Mouse (Mus musculus): ENCODE measurements around the gene B4galnt1. TPM values are rescaled to one million over a fixed set of nuclear protein-coding genes. Genes with fewer than 3 reads are reported as not detected.
"Not testable (repeated sequence)": the region's sequence is repeated elsewhere in the genome, so short reads cannot be mapped to it uniquely, and the experiment has no call there.

Gene B4galnt1
- polyA plus RNA-seq, 1 experiment from 2014 or later, result 93.4 TPM

DNA sequence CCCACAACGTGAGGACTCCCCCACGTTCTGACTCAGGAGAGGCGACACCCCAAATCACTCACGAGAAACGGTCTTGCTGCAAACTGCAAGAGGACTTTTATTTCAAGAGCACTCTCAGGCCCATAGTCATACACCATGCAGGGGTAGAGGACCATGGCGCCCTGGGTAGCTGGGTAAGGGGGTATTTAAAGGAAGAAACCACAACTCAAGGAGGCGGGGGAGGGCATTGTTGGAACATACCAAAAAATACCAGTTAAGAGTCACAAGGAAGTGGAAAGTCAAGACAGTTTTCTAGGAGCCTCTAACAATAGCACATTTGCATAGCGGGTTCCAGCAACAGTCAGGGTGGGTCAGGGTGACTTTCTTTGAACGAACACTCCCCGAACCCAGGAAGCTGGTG lies 12.5 kb upstream of the B4galnt1 start:
- not testable (repeated sequence) for H3K36me3 ChIP-seq (ENCODE audit: control insufficient read depth, insufficient read depth, low read length); H3K27ac ChIP-seq (ENCODE audit: low read depth, low read length); H3K4me3 ChIP-seq (ENCODE audit: low read depth, low read length); H3K27me3 ChIP-seq (ENCODE audit: control insufficient read depth, insufficient read depth, low read length); ATAC-seq (ENCODE audit: low read depth); H3K9ac ChIP-seq (replicated peaks; ENCODE audit: low read depth, low read length); H3K9me3 ChIP-seq (ENCODE audit: control insufficient read depth, low read length); H3K4me1 ChIP-seq (ENCODE audit: control insufficient read depth, insufficient read depth, low read length); H3K4me2 ChIP-seq (ENCODE audit: low read depth, low read length)
- 90% methylated on average over 10 of the region's 10 CpGs for WGBS

DNA sequence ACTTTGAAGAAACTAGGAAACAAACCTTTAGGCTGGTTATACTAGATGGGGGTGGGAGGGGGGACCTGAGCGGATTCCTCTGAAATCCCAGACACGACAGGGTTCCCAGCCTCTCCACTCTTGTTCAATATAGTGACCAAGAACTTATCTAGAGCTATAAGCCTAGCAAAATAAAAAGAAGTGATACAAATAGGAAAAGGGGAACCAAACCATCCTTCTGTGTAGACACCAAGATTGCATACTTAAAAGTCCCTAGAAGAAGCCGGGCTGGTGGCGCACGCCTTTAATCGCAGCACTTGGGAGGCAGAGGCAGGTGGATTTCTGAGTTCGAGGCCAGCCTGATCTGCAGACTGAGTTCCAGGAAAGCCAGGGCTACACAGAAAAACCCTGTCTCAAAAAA lies 11.7 kb upstream of the B4galnt1 start:
- 94% methylated on average over 7 of the region's 7 CpGs for WGBS
- no peaks in the 10 kb centered on the region for H3K4me1 ChIP-seq (ENCODE audit: control insufficient read depth, insufficient read depth, low read length)
- H3K9me3 ChIP-seq (ENCODE audit: control insufficient read depth, low read length), result no peaks in the 10 kb centered on the region
- no peak overlapping the region for H3K27ac ChIP-seq (ENCODE audit: low read depth, low read length)
- no peak overlapping the region for H3K9ac ChIP-seq (replicated peaks; ENCODE audit: low read depth, low read length)
- H3K4me2 ChIP-seq (ENCODE audit: low read depth, low read length), result no peak overlapping the region
- H3K4me3 ChIP-seq (ENCODE audit: low read depth, low read length), result no peak overlapping the region
- ATAC-seq (ENCODE audit: low read depth), result no peak
- no peaks in the 10 kb centered on the region for H3K36me3 ChIP-seq (ENCODE audit: control insufficient read depth, insufficient read depth, low read length)
- H3K27me3 ChIP-seq (ENCODE audit: control insufficient read depth, insufficient read depth, low read length), result no peaks in the 10 kb centered on the region

DNA sequence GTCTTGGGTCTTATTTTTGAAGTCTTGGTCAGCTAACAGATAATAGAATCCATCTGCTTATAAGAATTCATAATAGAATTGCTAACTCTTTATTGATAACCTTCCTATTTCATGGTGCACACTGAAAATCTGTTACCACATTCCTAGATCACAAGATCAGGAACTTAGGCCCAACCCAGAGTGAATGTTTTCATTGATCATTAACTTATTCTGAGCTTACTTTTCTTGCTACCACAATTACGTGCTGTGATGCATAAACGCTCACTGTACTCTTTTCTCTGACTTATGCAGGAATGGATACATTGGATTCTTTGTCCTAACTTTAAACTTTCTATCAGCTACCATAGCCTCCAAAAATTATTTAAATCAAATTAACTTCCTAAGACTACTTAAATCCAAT lies 10.8 kb upstream of the B4galnt1 start:
- Histone ChIP-seq H3K9ac (replicated peaks; ENCODE audit: low read depth, low read length) (no peak overlapping the region), H3K36me3 (ENCODE audit: control insufficient read depth, insufficient read depth, low read length) (no peaks in the 10 kb centered on the region), H3K4me2 (ENCODE audit: low read depth, low read length) (no peak overlapping the region), H3K27ac (ENCODE audit: low read depth, low read length) (no peak overlapping the region), H3K4me3 (ENCODE audit: low read depth, low read length) (no peak overlapping the region), H3K27me3 (ENCODE audit: control insufficient read depth, insufficient read depth, low read length) (no peaks in the 10 kb centered on the region), H3K4me1 (ENCODE audit: control insufficient read depth, insufficient read depth, low read length) (no peaks in the 10 kb centered on the region), H3K9me3 (ENCODE audit: control insufficient read depth, low read length) (no peaks in the 10 kb centered on the region)
- ATAC-seq (ENCODE audit: low read depth), result no peak
- 95% methylated on average over 2 of the region's 2 CpGs for WGBS

DNA sequence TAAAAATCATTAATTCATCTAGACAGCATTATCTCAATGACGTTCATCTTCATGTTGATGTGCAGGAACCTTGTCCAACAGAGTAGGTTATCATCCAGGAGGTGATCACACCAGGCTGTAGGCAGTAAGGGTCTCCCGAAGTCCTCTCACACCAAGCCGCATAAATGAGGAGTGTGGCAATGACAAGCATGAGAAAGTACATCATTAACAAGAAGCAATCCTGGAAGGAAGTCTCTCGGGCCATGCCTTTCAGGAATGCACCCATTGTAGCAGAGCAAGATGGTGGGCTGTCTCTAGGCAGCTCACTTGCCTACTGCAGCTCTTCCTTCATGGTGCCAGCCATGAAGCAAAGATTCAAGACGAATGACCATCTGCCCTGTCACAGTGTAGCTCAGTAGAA lies 10.4 kb upstream of the B4galnt1 start:
- Histone ChIP-seq H3K4me3 (ENCODE audit: low read depth, low read length) (no peak overlapping the region), H3K36me3 (ENCODE audit: control insufficient read depth, insufficient read depth, low read length) (no peaks in the 10 kb centered on the region), H3K9me3 (ENCODE audit: control insufficient read depth, low read length) (no peaks in the 10 kb centered on the region), H3K9ac (replicated peaks; ENCODE audit: low read depth, low read length) (no peak overlapping the region), H3K27ac (ENCODE audit: low read depth, low read length) (no peak overlapping the region), H3K4me2 (ENCODE audit: low read depth, low read length) (no peak overlapping the region), H3K27me3 (ENCODE audit: control insufficient read depth, insufficient read depth, low read length) (no peaks in the 10 kb centered on the region), H3K4me1 (ENCODE audit: control insufficient read depth, insufficient read depth, low read length) (no peaks in the 10 kb centered on the region)
- ATAC-seq (ENCODE audit: low read depth), result no peak
- WGBS, result 91% methylated on average over 5 of the region's 5 CpGs

DNA sequence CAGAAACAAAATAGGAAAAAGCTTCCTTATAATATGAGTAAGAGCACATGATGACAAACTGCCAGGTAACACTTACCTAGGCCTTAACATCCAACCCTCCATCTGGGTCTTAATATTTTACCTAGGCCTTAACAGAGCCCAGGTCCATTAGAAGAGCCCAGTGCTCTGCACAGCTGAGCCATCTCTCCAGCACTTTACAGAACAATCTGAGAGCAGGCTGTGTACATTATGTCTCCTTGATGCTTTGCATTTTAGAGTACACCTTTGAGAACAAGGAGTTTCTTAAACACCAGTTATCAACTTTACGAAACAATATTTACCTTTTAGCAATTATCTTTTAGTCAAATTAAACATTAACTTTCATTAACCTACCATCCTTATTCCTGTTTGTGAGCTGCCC lies 8.9 kb upstream of the B4galnt1 start:
- no peak for ATAC-seq (ENCODE audit: low read depth)
- H3K4me1 ChIP-seq (ENCODE audit: control insufficient read depth, insufficient read depth, low read length), result no peaks in the 10 kb centered on the region
- H3K27me3 ChIP-seq (ENCODE audit: control insufficient read depth, insufficient read depth, low read length), result no peaks in the 10 kb centered on the region
- H3K27ac ChIP-seq (ENCODE audit: low read depth, low read length), result no peak overlapping the region
- H3K4me3 ChIP-seq (ENCODE audit: low read depth, low read length), result no peak overlapping the region
- H3K36me3 ChIP-seq (ENCODE audit: control insufficient read depth, insufficient read depth, low read length), result no peaks in the 10 kb centered on the region
- H3K4me2 ChIP-seq (ENCODE audit: low read depth, low read length), result no peak overlapping the region
- H3K9me3 ChIP-seq (ENCODE audit: control insufficient read depth, low read length), result no peaks in the 10 kb centered on the region
- WGBS, result 93% methylated on average over 1 of the region's 1 CpGs
- no peak overlapping the region for H3K9ac ChIP-seq (replicated peaks; ENCODE audit: low read depth, low read length)

DNA sequence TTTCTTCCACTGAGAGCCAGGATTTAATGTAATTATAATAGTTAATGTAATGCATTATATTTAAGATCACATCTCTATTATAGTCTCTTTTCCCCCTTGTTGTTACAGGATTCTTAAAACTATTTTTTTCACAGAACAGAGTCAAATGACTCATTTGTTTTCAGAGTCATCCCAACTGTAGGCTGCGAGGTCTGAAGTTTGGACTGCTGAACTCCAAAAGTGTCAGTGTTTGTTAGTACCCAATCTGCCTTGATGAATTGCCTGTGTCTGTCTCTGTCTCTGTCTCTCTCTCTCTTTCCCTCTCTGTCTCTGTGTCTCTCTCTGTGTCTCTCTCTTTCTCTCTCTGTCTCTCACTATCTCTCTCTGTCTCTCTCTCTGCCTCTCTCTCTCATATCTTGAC lies 8.5 kb upstream of the B4galnt1 start:
- 94% methylated on average over 1 of the region's 1 CpGs for WGBS
- Histone ChIP-seq H3K36me3 (ENCODE audit: control insufficient read depth, insufficient read depth, low read length) (no peaks in the 10 kb centered on the region), H3K9ac (replicated peaks; ENCODE audit: low read depth, low read length) (no peak overlapping the region), H3K4me1 (ENCODE audit: control insufficient read depth, insufficient read depth, low read length) (no peaks in the 10 kb centered on the region), H3K9me3 (ENCODE audit: control insufficient read depth, low read length) (no peaks in the 10 kb centered on the region), H3K27me3 (ENCODE audit: control insufficient read depth, insufficient read depth, low read length) (no peaks in the 10 kb centered on the region), H3K4me3 (ENCODE audit: low read depth, low read length) (no peak overlapping the region), H3K27ac (ENCODE audit: low read depth, low read length) (no peak overlapping the region), H3K4me2 (ENCODE audit: low read depth, low read length) (no peak overlapping the region)
- ATAC-seq (ENCODE audit: low read depth), result no peak

DNA sequence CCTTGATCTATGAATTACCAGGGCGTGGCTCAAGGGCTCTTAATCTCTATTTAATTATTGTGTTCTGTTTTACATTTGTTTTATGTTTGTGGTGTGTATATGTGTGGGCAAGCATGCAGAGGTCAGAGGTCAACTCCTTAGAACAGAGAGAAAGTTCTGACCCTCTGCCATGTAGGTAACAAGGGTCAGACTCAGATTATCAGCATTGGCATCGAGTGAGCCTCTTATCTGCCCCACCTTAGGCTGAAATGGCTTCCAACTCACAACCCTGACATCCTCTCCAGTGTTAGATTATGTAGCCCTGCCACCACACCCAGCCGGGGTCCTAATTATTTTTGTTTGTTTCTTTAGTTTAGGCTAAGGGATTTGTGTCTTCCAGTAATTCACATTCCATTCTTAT lies 6.6 kb upstream of the B4galnt1 start:
- H3K9ac ChIP-seq (replicated peaks; ENCODE audit: low read depth, low read length), result no peak overlapping the region
- H3K27ac ChIP-seq (ENCODE audit: low read depth, low read length), result no peak overlapping the region
- no peaks in the 10 kb centered on the region for H3K36me3 ChIP-seq (ENCODE audit: control insufficient read depth, insufficient read depth, low read length)
- no peak overlapping the region for H3K4me3 ChIP-seq (ENCODE audit: low read depth, low read length)
- H3K4me1 ChIP-seq (ENCODE audit: control insufficient read depth, insufficient read depth, low read length), result no peaks in the 10 kb centered on the region
- no peak for ATAC-seq (ENCODE audit: low read depth)
- no peaks in the 10 kb centered on the region for H3K9me3 ChIP-seq (ENCODE audit: control insufficient read depth, low read length)
- no peaks in the 10 kb centered on the region for H3K27me3 ChIP-seq (ENCODE audit: control insufficient read depth, insufficient read depth, low read length)
- WGBS, result 81% methylated on average over 3 of the region's 3 CpGs
- H3K4me2 ChIP-seq (ENCODE audit: low read depth, low read length), result no peak overlapping the region

DNA sequence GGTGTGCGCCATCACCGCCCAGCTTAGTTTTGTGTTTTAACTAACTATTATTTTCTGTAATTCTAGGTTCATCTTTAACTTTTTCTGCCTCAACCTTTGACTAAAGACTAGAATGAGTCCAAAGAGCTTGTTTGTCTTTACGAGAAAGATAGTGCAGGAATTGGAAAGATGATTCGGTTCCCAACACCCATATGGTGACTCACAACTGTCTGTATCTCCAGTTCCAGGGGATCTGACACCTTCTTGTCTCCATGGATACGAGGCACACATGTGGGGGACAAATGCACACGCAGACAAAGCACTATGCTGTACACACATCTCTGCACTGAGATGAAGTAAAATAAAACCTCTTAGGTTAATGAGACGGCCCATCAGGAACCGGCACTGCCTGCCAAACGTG lies 4.9 kb upstream of the B4galnt1 start:
- H3K9ac ChIP-seq (replicated peaks; ENCODE audit: low read depth, low read length), result no peak overlapping the region
- H3K4me3 ChIP-seq (ENCODE audit: low read depth, low read length), result no peak overlapping the region
- H3K36me3 ChIP-seq (ENCODE audit: control insufficient read depth, insufficient read depth, low read length), result no peaks in the 10 kb centered on the region
- no peaks in the 10 kb centered on the region for H3K27me3 ChIP-seq (ENCODE audit: control insufficient read depth, insufficient read depth, low read length)
- WGBS, result 84% methylated on average over 9 of the region's 9 CpGs
- H3K27ac ChIP-seq (ENCODE audit: low read depth, low read length), result no peak overlapping the region
- ATAC-seq (ENCODE audit: low read depth), result no peak
- H3K4me1 ChIP-seq (ENCODE audit: control insufficient read depth, insufficient read depth, low read length), result no peaks in the 10 kb centered on the region; the same call in 1 of the 2 replicates
- no peaks in the 10 kb centered on the region for H3K9me3 ChIP-seq (ENCODE audit: control insufficient read depth, low read length)
- no peak overlapping the region for H3K4me2 ChIP-seq (ENCODE audit: low read depth, low read length)

DNA sequence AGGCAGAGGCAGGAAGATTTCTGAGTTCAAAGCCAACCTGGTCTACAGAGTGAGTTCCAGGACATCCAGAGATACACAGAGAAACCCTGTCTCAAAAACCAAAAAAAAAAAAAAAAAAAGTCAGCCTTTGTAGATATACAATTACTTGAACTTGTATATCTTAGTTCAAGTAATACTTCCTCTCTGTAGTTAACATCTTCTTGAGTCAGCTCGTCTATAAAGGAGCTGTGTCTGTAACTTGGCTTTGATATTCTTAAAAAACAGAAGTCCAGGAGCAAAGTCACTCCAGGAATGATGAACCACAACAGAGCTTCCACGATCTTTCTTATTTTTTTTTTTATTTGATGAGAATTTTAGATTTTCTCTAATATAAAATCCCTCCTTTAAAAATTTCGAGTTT lies 4.3 kb upstream of the B4galnt1 start:
- Histone ChIP-seq H3K4me2 (ENCODE audit: low read depth, low read length) (no peak overlapping the region), H3K27me3 (ENCODE audit: control insufficient read depth, insufficient read depth, low read length) (peaks cover 4% of the 10 kb centered on the region; the same call in 1 of the 2 replicates), H3K36me3 (ENCODE audit: control insufficient read depth, insufficient read depth, low read length) (no peaks in the 10 kb centered on the region), H3K9ac (replicated peaks; ENCODE audit: low read depth, low read length) (no peak overlapping the region), H3K9me3 (ENCODE audit: control insufficient read depth, low read length) (no peaks in the 10 kb centered on the region), H3K27ac (ENCODE audit: low read depth, low read length) (no peak overlapping the region), H3K4me3 (ENCODE audit: low read depth, low read length) (no peak overlapping the region), H3K4me1 (ENCODE audit: control insufficient read depth, insufficient read depth, low read length) (no peaks in the 10 kb centered on the region; the same call in 1 of the 2 replicates)
- 74% methylated on average over 3 of the region's 3 CpGs for WGBS
- ATAC-seq (ENCODE audit: low read depth), result no peak

DNA sequence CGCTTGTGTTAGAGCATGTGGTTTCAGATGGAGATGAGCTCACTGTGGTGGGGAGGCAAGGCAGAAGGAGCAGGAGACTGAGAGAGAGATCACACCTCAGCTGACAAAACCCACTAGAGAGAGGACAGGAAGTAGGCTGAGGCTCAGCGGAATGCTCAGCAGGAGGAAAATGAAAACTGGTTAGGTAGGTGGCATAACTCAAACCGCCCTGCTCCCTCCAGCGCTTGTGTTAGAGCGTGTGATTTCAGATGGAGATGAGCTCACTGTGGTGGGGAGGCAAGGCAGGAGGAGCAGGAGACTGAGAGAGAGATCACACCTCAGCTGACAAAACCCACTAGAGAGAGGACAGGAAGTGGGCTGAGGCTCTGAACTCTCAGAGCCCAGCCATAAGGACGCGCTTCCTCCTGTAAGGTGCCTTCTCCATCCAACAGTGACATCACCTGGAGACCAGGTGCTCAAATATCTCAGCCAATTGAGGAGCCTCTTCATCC lies 2.2 kb upstream of the B4galnt1 start:
- not testable (repeated sequence) for H3K36me3 ChIP-seq (ENCODE audit: control insufficient read depth, insufficient read depth, low read length); H3K27ac ChIP-seq (ENCODE audit: low read depth, low read length); H3K27me3 ChIP-seq (ENCODE audit: control insufficient read depth, insufficient read depth, low read length); ATAC-seq (ENCODE audit: low read depth); H3K9me3 ChIP-seq (ENCODE audit: control insufficient read depth, low read length); H3K4me2 ChIP-seq (ENCODE audit: low read depth, low read length); H3K9ac ChIP-seq (replicated peaks; ENCODE audit: low read depth, low read length); H3K4me3 ChIP-seq (ENCODE audit: low read depth, low read length)
- WGBS, result 53% methylated on average over 7 of the region's 7 CpGs
- H3K4me1 ChIP-seq (ENCODE audit: control insufficient read depth, insufficient read depth, low read length), result peaks cover 13% of the 10 kb centered on the region

Measured in neural tube, embryonic 14.5 days (tissue).